Mouse (Mus musculus) spleen, adult 2 months (tissue): ENCODE results near the gene Smpd1. TPM values are rescaled to one million over a fixed set of nuclear protein-coding genes. Genes with fewer than 3 reads are reported as not detected.

Source experiments
- DNase-seq, 2 experiments: peaks; one replicate each; pipeline versions ENCODE4 v3.0.0 to v3.0.0-alpha.2; 2012 to 2021; ENCODE audit warnings: low spot score in 2 of 2, low read depth in 1 of 2
- H3K27ac ChIP-seq: fragments of 200-500 bp; 2 replicates; pipeline ENCODE4 v1.5.1; 2012; ENCODE audit warnings: low read length, inconsistent platforms; ENCODE audit not compliant: insufficient read depth
- H3K27me3 ChIP-seq: fragments of 200-500 bp; 2 replicates; pipeline ENCODE4 v1.6.1; 2012; ENCODE audit warnings: mild to moderate bottlenecking, moderate library complexity, low read length, inconsistent platforms; ENCODE audit not compliant: control insufficient read depth, insufficient read depth
- H3K36me3 ChIP-seq: fragments of 200-500 bp; 2 replicates; pipeline ENCODE4 v1.6.1; 2012; ENCODE audit warnings: mild to moderate bottlenecking, low read length, inconsistent platforms; ENCODE audit not compliant: control insufficient read depth, insufficient read depth
- H3K4me1 ChIP-seq: fragments of 200-500 bp; 2 replicates; pipeline ENCODE4 v1.6.1; 2011; ENCODE audit warnings: inconsistent platforms; ENCODE audit not compliant: control insufficient read depth, insufficient read depth, insufficient read length
- H3K4me3 ChIP-seq: fragments of 200-500 bp; 2 replicates; pipeline ENCODE4 v1.5.1; 2011; ENCODE audit warnings: mild to moderate bottlenecking, inconsistent platforms; ENCODE audit not compliant: insufficient read depth, insufficient read length; ENCODE audit errors: extremely low read depth
- CTCF ChIP-seq: fragments of 200-500 bp; IDR thresholded peaks from 2 replicates; pipeline ENCODE4 v1.5.1; 2011; ENCODE audit warnings: mild to moderate bottlenecking, inconsistent platforms; ENCODE audit not compliant: insufficient read depth, insufficient read length, insufficient replicate concordance; ENCODE audit errors: extremely low read depth
- POLR2A ChIP-seq: fragments of 200-500 bp; IDR thresholded peaks from 2 replicates; pipeline ENCODE4 v1.6.1; 2011; ENCODE audit warnings: low read depth, low read length, inconsistent platforms
- WGBS: fragments of 180-500 bp; shearing (Covaris S2); methylation state at CpG from one replicate; pipeline ENCODE4 v1.1.7; 2018; 5-methylcytosine and 5-hydroxymethylcytosine counted together
- polyA plus RNA-seq: library from polyadenylated mRNA; depleted of rRNA; stranded (reverse); fragments of >200 nt; gene quantifications from 2 replicates; pipeline ENCODE4 v1.2.3, GENCODE M21; 2012; rRNA removed

Gene Smpd1
- polyA plus RNA-seq: 20.3 and 23.9 TPM in 2 replicates

DNA sequence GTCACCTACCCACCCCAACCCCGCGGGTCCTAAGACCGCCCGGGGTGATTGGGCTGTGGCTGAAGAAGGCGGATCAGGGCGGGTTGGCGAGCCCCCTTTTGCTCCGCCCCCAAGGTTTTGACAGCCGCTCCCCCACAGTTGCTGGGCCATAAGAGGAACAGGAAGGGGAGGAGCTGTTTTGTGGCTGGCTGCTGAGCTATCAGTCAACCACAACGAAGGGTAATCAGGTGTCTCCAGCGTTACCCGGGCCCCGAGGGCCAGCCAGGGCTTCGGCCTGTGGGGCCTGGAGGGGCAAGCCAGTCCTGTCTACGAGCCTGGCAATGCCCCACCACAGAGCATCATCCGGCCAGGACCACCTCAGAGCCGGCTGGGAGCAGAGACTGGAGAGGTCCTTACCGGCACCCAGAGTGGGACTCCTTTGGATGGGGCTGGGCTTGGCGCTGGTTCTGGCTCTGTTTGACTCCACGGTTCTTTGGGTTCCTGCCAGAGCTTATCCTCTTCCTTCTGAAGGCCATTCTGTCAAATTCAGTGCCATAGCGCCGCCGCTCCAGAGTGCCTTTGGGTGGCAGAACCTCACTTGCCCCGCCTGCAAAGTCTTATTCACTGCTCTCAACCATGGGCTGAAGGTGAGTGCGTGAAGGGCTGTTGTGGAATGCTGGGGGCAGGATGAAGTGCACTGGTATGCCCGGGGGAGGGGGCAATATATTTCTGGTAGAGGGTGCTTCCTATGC, at the start of gene Smpd1:
TSS of gene Smpd1 (plus strand) at position 149 of the 731 bp plus-strand sequence.
- DNase-seq: peak; percentile 82 to 89
- TF ChIP-seq POLR2A (peak; percentile 38), CTCF (no peak)
- 4% methylated on average over 26 of the region's 26 CpGs for WGBS

DNA sequence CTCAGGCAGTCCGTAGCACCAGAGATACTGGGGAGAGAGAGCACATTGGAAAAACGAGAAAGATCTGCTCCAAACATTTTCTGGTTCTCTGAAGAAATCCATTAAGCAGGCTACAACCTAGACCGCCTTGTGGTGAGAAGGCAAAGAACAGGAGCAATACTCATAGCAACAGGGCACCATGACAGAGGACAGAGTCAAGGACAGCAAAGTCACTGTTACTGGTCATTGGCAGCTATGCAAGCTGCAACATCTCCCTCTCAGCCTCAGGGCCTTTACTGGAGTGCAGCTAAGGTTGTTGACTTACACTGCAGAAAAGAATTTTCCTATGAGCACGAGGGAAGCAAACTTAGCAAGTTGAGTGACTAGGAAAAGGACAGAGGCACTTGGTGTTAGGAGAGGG, 46.9 kb upstream of the Smpd1 start:
- DNase-seq: no peak
- 75% methylated on average over 4 of the region's 4 CpGs for WGBS
- H3K27me3 ChIP-seq: no peaks in the 10 kb centered on the region
- TF ChIP-seq POLR2A (no peak), CTCF (no peak)
- H3K4me1 ChIP-seq: no peaks in the 10 kb centered on the region
- H3K36me3 ChIP-seq: no peaks in the 10 kb centered on the region
- H3K4me3 ChIP-seq: no peak overlapping the region
- H3K27ac ChIP-seq: no peak overlapping the region

More for the DNA sequence above, at the start of gene Smpd1:
- Histone ChIP-seq H3K27me3 (no peaks in the 10 kb centered on the region), H3K27ac (peak within 1 kb of the TSS; percentile 82), H3K4me1 (peaks cover 8% of the 10 kb centered on the region; the same call in 1 of the 2 replicates), H3K4me3 (peak within 1 kb of the TSS; percentile 88), H3K36me3 (peaks cover 8% of the 10 kb centered on the region)

DNA sequence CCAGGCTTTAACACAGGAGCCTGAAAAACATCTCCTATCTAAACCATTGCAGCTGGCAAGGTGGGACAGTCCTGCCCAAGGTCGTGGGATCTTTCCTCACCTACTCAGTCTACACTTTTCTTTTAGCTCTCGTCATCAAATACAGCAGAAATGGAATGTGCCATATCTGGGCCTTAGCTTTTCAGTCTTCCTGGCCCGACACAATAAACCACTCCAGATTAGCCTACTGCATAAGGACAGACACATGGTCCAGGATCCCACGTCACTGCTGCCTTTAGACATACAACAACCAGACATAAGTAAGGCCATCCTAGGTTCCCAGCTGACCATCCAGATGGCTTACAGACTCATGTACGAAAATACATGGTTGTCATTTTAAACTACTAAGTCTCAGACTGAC, 44.0 kb upstream of the Smpd1 start:
- no peaks in the 10 kb centered on the region for H3K36me3 ChIP-seq
- 79% methylated on average over 5 of the region's 5 CpGs for WGBS
- TF ChIP-seq CTCF: no peak
- TF ChIP-seq POLR2A: no peak
- DNase-seq: no peak
- no peaks in the 10 kb centered on the region for H3K4me1 ChIP-seq
- H3K27ac ChIP-seq: no peak overlapping the region
- no peaks in the 10 kb centered on the region for H3K27me3 ChIP-seq
- H3K4me3 ChIP-seq: no peak overlapping the region

DNA sequence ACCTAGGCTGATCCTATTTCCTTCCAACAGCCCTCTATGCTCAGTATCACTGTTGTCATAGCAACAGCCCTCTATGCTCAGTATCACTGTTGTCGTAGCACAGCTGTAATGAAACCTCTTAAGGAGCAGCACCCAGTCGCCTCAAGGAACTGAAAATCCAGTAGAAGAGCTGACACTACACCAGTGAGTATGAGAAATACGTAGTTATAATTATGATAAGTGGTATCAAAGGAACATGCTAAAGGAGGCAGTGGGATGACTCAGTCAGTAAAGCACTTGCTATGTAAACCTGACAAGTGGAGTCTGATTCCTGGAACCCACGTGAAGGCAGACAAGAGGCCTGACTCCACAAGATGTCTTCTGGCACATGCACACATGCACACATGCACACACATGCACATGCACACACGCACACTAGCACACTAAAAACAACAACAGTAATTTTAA, 40.3 kb upstream of the Smpd1 start:
- TF ChIP-seq POLR2A (no peak), CTCF (no peak)
- 72% methylated on average over 5 of the region's 5 CpGs for WGBS
- Histone ChIP-seq H3K4me1 (no peaks in the 10 kb centered on the region), H3K4me3 (no peak overlapping the region), H3K27ac (no peak overlapping the region), H3K36me3 (no peaks in the 10 kb centered on the region), H3K27me3 (no peaks in the 10 kb centered on the region)
- DNase-seq: no peak

DNA sequence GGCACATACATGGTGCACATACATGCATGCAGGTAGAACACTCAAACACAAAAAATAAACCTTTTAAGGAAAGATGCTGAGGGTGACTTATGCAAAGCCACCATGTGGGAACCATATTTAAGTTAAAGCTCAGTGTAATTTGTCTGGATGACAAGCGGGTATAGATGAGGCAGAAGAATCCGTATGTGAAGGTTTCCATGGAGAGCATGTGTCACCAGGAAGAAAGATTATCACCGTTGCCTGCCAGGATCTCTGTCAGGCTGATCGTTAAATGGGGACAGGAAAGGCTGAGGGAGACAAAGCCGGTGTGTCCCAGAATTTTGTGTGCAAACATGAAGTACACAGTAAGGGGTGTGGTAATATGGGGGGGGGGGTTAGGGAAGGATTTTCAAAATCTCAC, 39.6 kb upstream of the Smpd1 start:
- H3K4me3 ChIP-seq: no peak overlapping the region
- H3K27ac ChIP-seq: no peak overlapping the region
- H3K27me3 ChIP-seq: no peaks in the 10 kb centered on the region
- no peak for DNase-seq
- H3K36me3 ChIP-seq: no peaks in the 10 kb centered on the region
- no peak for TF ChIP-seq POLR2A
- no peaks in the 10 kb centered on the region for H3K4me1 ChIP-seq
- WGBS: 60% methylated on average over 5 of the region's 5 CpGs

DNA sequence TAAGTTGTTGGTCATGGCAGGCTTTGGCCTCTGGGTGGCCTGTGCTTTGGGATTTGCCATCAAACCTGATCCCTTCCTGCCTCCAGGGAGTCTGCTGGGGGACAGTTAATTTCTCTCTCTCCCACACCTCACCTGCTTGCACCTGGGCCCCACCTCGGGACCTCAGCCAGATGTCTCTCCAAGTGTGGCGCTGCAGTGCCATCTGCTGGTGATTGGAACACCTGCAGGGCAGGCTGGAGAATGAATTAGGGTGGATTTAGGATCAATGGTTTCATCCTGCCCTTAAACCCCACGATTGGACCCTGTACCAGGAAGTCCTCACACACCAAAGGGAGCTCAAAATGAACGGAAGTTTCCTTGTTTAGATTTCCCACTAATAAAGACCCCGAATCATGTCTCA, 39.0 kb upstream of the Smpd1 start:
- WGBS: 5% methylated on average over 5 of the region's 5 CpGs
- no peaks in the 10 kb centered on the region for H3K36me3 ChIP-seq
- H3K4me1 ChIP-seq: no peaks in the 10 kb centered on the region
- peak; percentile 14 to 43 for DNase-seq
- TF ChIP-seq POLR2A (no peak), CTCF (peak; percentile 87; the same call in 1 of the 2 replicates)
- no peak overlapping the region for H3K4me3 ChIP-seq
- no peak overlapping the region for H3K27ac ChIP-seq
- H3K27me3 ChIP-seq: no peaks in the 10 kb centered on the region

DNA sequence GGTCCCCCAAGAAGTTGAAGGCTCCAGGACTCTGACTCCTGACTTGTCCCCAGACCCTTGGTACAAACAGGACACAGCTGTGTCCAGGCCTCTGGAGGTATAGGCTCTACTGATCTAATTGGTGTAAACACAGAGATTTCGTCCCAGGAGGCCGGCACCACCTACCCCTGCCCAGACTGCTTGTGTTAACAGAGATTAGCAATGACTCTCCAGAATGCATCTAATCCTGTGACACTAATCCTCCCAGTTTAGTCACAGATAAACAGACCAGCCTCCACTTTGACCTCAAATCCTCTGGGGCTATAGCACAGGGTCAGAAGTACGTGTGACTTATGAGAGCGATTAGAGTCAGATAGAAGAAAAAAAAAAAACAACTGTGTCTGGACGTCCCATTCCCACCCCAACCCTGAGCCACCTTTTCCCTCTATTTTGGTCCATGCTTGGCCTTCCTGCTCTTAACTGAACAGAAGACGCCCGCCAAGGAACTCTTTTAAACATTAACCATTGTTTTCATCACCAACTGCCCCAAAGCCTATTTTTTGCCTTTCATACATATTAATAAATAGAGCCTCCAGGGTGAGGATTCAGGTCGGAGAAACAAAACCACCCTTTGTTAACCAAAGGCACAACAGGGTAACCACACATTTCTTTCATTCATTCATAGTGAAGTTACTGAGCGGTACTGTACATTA, 37.3 kb upstream of the Smpd1 start:
- Histone ChIP-seq H3K27ac (no peak overlapping the region), H3K27me3 (no peaks in the 10 kb centered on the region), H3K36me3 (no peaks in the 10 kb centered on the region), H3K4me3 (no peak overlapping the region), H3K4me1 (no peaks in the 10 kb centered on the region)
- WGBS: 79% methylated on average over 9 of the region's 9 CpGs
- no peak for DNase-seq
- no peak for TF ChIP-seq POLR2A
- no peak for TF ChIP-seq CTCF
